Mouse (Mus musculus) heart, embryonic 16.5 days (tissue): Measurements from ENCODE around the gene Lrrc73. TPM values are rescaled to one million over a fixed set of nuclear protein-coding genes. Genes with fewer than 3 reads are reported as not detected.

Experiments used
- ATAC-seq: fragments of 200-750 bp; cut with Nextera tagmentation; replicated peaks from 2 replicates; pipeline ENCODE4 v1.8.0; 2017; ENCODE audit warnings: moderate number of reproducible peaks; ENCODE audit not compliant: insufficient read depth, low FRiP score; ENCODE audit errors: extremely low read depth
- H3K27ac ChIP-seq: fragments of 300-500 bp; sonication (generic); 2 replicates; pipeline ENCODE4 v1.5.1; 2014; ENCODE audit warnings: mild to moderate bottlenecking, low read length, control low read depth, moderate library complexity
- H3K27me3 ChIP-seq: fragments of 300-500 bp; sonication (generic); 2 replicates; pipeline ENCODE4 v1.6.1; 2014; ENCODE audit warnings: low read length, mixed read lengths; ENCODE audit not compliant: control insufficient read depth, insufficient read depth
- H3K36me3 ChIP-seq: fragments of 300-500 bp; sonication (generic); 2 replicates; pipeline ENCODE4 v1.6.1; 2014; ENCODE audit not compliant: control insufficient read depth, insufficient read depth
- H3K4me1 ChIP-seq: fragments of 300-500 bp; sonication (generic); 2 replicates; pipeline ENCODE4 v1.6.1; 2014; ENCODE audit warnings: low read length, mixed read lengths; ENCODE audit not compliant: control insufficient read depth, insufficient read depth
- H3K4me2 ChIP-seq: fragments of 300-500 bp; sonication (generic); 2 replicates; pipeline ENCODE4 v1.6.1; 2014; ENCODE audit warnings: low read depth, mild to moderate bottlenecking, control low read depth, low read length
- H3K4me3 ChIP-seq: fragments of 300-500 bp; sonication (generic); 2 replicates; pipeline ENCODE4 v1.5.1; 2014; ENCODE audit warnings: mild to moderate bottlenecking, control low read depth, low read length
- H3K9ac ChIP-seq: fragments of 300-500 bp; sonication (generic); 2 replicates; pipeline ENCODE4 v1.6.1; 2014; ENCODE audit warnings: low read length, control low read depth
- H3K9me3 ChIP-seq: fragments of 300-500 bp; sonication (generic); replicated peaks from 2 replicates; pipeline ENCODE4 v1.6.1; 2016; ENCODE audit warnings: low read length; ENCODE audit not compliant: control insufficient read depth
- WGBS: fragments of 180-500 bp; shearing (Covaris S2); extraction: QIAGEN DNeasy Blood & Tissue Kit; methylation state at CpG from one replicate; pipeline ENCODE4 v1.1.7; 2014; 5-methylcytosine and 5-hydroxymethylcytosine counted together
- polyA plus RNA-seq: library from polyadenylated mRNA; unstranded; fragments of >200 nt; fragmentation: Nextera tagmentation; extraction: Ambion mirVana; gene quantifications from 2 replicates; pipeline ENCODE4 v1.2.1, GENCODE M21; 2015

Gene Lrrc73
- polyA plus RNA-seq, 1 experiment from 2014 or later = 0.68 TPM

- Histone ChIP-seq H3K36me3 (peaks cover 29% of the 10 kb centered on the region), H3K4me3 (no peak overlapping the region), H3K27ac (no peak overlapping the region), H3K9ac (no peak overlapping the region), H3K4me2 (no peak overlapping the region), H3K9me3 (no peaks in the 10 kb centered on the region), H3K4me1 (peaks cover 34% of the 10 kb centered on the region), H3K27me3 (no peaks in the 10 kb centered on the region)
- ATAC-seq = no peak
- 59% methylated on average over 10 of the region's 10 CpGs for WGBS
These were observed 14.8 kb downstream of the Lrrc73 start for GRCm38 (mm10) chr17:46268026-46268720.

DNA sequence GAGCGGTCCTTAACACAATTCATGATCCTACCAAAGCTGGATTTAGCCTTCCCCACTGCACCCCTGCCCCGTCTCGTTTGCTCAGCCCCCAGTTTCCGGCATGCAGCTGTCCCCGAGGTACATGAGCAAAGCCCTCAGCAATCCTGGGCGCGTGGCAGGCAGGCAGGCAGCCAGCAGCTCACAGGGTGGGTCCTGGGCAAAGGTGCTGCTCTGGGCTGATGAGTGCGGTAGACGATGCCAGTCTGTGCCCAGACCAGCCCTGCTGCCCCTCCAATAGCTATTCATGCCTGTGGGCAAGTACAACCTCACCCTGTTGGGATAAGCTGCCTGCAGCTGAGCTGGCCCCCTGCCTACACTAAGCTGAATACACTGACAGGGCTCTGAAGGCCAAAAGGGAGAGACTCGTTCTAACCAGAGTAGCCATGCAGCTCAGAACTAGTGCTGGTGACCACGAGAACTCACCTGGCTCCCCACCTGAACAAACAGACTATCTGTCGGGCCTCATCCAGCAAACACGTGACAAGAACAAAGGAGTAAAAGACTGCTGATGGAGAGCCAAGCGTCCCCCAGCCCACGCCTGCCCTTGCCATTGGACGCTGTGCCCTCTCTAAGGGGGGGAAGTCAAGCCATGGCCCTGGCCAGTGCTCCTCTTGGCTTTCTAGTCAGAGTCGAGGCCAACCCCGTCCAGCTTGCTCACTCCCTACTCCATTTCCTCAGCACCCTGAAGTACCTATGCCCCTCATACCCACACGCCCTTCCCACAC lies 16.6 kb downstream of the Lrrc73 start:
- no peaks in the 10 kb centered on the region for H3K9me3 ChIP-seq
- no peak overlapping the region for H3K4me3 ChIP-seq
- 75% methylated on average over 19 of the region's 19 CpGs for WGBS
- no peak overlapping the region for H3K4me2 ChIP-seq
- peaks cover 47% of the 10 kb centered on the region for H3K4me1 ChIP-seq
- ATAC-seq = no peak
- peak overlapping the region; percentile 45 for H3K27ac ChIP-seq
- H3K36me3 ChIP-seq = peaks cover 15% of the 10 kb centered on the region
- H3K9ac ChIP-seq = peak overlapping the region; percentile 28; the same call in 1 of the 2 replicates
- H3K27me3 ChIP-seq = no peaks in the 10 kb centered on the region

DNA sequence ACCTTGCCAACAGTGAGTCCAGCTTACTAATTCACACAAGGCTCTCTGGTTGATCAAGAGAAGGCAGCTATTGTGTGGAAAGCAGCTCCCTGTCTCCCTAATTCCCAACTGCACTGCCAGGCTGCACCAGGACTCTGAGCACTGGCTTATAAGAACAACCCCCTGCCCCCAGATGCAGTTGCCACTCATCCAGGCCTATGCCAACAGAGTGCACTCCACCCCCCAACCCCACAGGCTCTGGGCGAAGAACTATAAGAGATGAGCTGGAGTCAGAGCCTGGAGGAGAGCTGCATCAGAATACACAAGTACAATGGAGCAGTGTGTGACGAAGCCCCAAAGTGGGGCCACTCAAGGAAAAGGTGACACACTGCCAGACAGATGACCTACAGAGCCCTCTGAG lies 18.7 kb downstream of the Lrrc73 start:
- H3K9me3 ChIP-seq = no peaks in the 10 kb centered on the region
- peaks cover 44% of the 10 kb centered on the region for H3K4me1 ChIP-seq
- ATAC-seq = no peak
- peaks cover 14% of the 10 kb centered on the region for H3K36me3 ChIP-seq
- WGBS = 87% methylated on average over 2 of the region's 2 CpGs
- no peaks in the 10 kb centered on the region for H3K27me3 ChIP-seq
- H3K4me2 ChIP-seq = no peak overlapping the region
- H3K4me3 ChIP-seq = no peak overlapping the region
- H3K27ac ChIP-seq = no peak overlapping the region
- H3K9ac ChIP-seq = no peak overlapping the region

DNA sequence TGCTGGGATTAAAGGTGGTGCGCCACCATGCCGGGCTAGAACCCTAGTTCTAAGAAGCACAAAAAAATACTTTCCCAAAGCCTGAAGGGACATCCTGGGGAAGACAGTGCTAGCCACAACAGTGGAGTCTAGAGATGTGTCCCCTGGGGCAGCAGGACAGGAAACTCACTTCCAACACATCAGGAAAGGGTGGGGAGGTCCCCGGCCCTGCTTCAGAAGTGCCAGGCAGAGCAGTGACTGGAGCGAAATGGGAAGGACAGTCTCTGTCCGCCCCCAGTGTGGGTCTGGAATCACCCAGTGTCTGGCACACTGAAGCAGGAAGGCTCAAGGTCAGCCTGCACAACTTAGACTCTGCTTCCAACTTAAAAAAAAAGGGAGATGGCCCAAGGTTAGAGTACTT lies 19.3 kb downstream of the Lrrc73 start:
- no peaks in the 10 kb centered on the region for H3K27me3 ChIP-seq
- 70% methylated on average over 5 of the region's 5 CpGs for WGBS
- ATAC-seq = no peak
- H3K36me3 ChIP-seq = peaks cover 18% of the 10 kb centered on the region
- no peak overlapping the region for H3K9ac ChIP-seq
- no peaks in the 10 kb centered on the region for H3K9me3 ChIP-seq
- H3K4me1 ChIP-seq = peaks cover 46% of the 10 kb centered on the region
- no peak overlapping the region for H3K4me3 ChIP-seq
- H3K4me2 ChIP-seq = no peak overlapping the region
- H3K27ac ChIP-seq = peak overlapping the region; percentile 23; the same call in 1 of the 2 replicates

DNA sequence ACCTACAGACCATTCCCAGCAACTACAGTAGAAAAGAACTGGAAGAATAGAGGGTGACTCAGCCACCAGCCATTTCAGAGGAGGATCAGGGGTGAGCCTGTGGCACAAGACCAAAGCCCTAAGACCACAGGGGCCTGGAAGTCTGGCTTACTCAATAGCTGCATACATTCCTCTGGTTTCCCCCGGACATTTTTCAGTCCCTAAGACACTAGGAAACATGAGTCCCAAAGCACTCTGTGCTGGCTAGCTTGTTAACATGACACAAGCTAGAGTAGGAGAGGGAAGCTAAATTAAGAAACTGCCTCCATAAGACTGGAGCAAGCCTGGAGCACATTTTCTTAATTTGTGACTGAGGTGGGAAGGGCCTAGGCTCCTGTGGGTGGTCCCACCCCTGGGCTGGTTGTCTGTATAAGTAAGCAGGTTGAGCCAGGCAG lies 20.5 kb downstream of the Lrrc73 start:
- Histone ChIP-seq H3K4me1 (peaks cover 47% of the 10 kb centered on the region), H3K27ac (peak overlapping the region; percentile 77), H3K9ac (no peak overlapping the region; the same call in 1 of the 2 replicates), H3K4me2 (no peak overlapping the region), H3K27me3 (no peaks in the 10 kb centered on the region), H3K4me3 (no peak overlapping the region), H3K36me3 (peaks cover 22% of the 10 kb centered on the region), H3K9me3 (no peaks in the 10 kb centered on the region)
- no peak; the same call in 1 of the 2 replicates for ATAC-seq
- 44% methylated on average over 1 of the region's 1 CpGs for WGBS

DNA sequence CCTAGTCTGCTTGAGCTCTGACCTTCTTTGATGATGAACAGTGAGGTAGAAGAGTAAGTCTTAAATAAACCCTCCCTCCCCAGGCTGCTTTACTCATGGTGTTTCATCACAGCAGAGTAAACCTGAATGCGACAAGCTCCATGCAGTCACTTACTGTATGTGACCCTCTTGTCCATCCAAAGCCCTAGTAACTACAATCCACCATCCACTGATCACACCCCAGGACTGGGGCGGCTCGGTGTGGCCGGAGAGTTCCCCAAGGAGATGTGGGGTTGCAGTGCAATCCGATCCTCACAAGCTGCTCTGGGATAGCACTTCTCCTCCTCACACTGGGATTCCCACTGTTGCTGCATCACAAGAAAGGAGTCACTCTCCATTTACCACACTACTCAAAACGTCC lies 21.1 kb downstream of the Lrrc73 start:
- H3K4me1 ChIP-seq = peaks cover 40% of the 10 kb centered on the region
- no peak for ATAC-seq
- WGBS = 69% methylated on average over 6 of the region's 6 CpGs

DNA sequence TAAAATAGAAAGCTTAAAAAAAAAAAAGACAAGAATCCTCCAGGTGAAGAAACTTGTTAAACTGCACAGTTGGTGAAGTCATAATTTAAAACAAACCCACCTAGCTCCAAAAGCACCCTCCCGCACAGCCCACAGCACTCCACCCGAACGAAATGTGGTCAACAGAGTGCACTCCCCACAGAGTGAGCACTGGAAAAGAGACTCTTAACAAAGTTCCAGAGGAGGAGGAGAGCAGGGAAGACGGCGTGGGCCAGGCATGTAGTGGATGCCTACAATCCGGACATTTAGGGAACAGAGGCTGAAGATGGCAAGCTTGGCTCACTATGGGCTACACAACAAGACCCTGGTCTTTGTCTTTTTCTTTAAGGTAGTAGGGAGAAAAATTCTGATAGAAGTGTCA lies 21.7 kb downstream of the Lrrc73 start:
- Histone ChIP-seq H3K4me1 (peaks cover 35% of the 10 kb centered on the region), H3K4me2 (no peak overlapping the region), H3K27me3 (no peaks in the 10 kb centered on the region), H3K9ac (no peak overlapping the region), H3K36me3 (peaks cover 23% of the 10 kb centered on the region), H3K9me3 (no peaks in the 10 kb centered on the region), H3K27ac (no peak overlapping the region), H3K4me3 (no peak overlapping the region)
- ATAC-seq = no peak
- whole genome bisulfite sequencing = 86% methylated on average over 6 of the region's 6 CpGs

More for the DNA sequence above, 21.1 kb downstream of the Lrrc73 start:
- no peak overlapping the region for H3K4me2 ChIP-seq
- H3K36me3 ChIP-seq = peaks cover 25% of the 10 kb centered on the region
- H3K4me3 ChIP-seq = no peak overlapping the region
- no peak overlapping the region; the same call in 1 of the 2 replicates for H3K9ac ChIP-seq
- peak overlapping the region; percentile 7 for H3K27ac ChIP-seq
- no peaks in the 10 kb centered on the region for H3K27me3 ChIP-seq
- no peaks in the 10 kb centered on the region for H3K9me3 ChIP-seq

GRCm38 (mm10) chr17:46275506-46275905 lies 22.2 kb downstream of the Lrrc73 start:
- H3K9me3 ChIP-seq = no peaks in the 10 kb centered on the region
- H3K36me3 ChIP-seq = peaks cover 23% of the 10 kb centered on the region
- ATAC-seq = no peak
- 65% methylated on average over 10 of the region's 10 CpGs for WGBS
- peaks cover 34% of the 10 kb centered on the region for H3K4me1 ChIP-seq
- H3K4me3 ChIP-seq = no peak overlapping the region
- H3K27ac ChIP-seq = no peak overlapping the region
- H3K9ac ChIP-seq = no peak overlapping the region
- no peaks in the 10 kb centered on the region for H3K27me3 ChIP-seq
- no peak overlapping the region for H3K4me2 ChIP-seq

DNA sequence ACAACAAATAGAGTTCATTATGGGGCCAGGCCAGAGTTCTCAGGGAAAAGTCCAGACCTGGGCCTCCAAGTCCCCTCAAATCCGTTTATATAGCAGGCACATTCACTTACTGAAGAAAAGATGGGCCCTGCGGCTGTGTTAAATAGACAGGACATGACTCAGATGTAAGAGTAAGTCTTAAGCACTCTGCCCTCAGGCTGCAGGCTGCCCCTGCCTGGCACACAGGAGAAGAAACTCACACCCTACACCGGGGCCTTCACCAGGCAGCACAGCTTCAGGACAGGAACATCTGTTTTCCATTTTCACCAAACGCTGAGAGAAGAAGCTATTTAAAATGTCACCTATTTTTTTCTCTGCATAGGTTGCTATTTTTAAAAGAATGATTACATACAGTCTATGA lies 24.3 kb downstream of the Lrrc73 start:
- H3K27me3 ChIP-seq = no peaks in the 10 kb centered on the region
- WGBS = 61% methylated on average over 4 of the region's 4 CpGs
- H3K9ac ChIP-seq = no peak overlapping the region
- peaks cover 43% of the 10 kb centered on the region for H3K4me1 ChIP-seq
- H3K27ac ChIP-seq = peak overlapping the region; percentile 40; the same call in 1 of the 2 replicates
- peaks cover 12% of the 10 kb centered on the region; the same call in 1 of the 2 replicates for H3K36me3 ChIP-seq
- H3K9me3 ChIP-seq = no peaks in the 10 kb centered on the region
- no peak overlapping the region for H3K4me2 ChIP-seq
- H3K4me3 ChIP-seq = no peak overlapping the region
- no peak for ATAC-seq
